Mouse (Mus musculus) limb, embryonic 13.5 days (tissue): ENCODE measurements around the gene Fbxo28. TPM values are rescaled to one million over a fixed set of nuclear protein-coding genes. Genes with fewer than 3 reads are reported as not detected.

Source experiments
- polyA plus RNA-seq: library from polyadenylated mRNA; unstranded; fragments of >200 nt; fragmentation: Nextera tagmentation; extraction: Ambion mirVana; gene quantifications from 2 replicates; pipeline ENCODE4 v1.2.1, GENCODE M21; 2015

Fbxo28 gene
- polyA plus RNA-seq, 1 experiment from 2014 or later: 19.6 TPM

Other genes with a start within 250 kb of the Fbxo28 start
- gene Srp9, start 216.9 kb downstream of the Fbxo28 start, polyA plus RNA-seq: 165 and 173 TPM in 2 replicates
- not detected in 2 replicates for gene Vmn1r1, start 177.1 kb downstream of the Fbxo28 start, polyA plus RNA-seq
- 111 TPM in 2 replicates for gene Degs1, start 58.8 kb downstream of the Fbxo28 start, polyA plus RNA-seq
- gene Trp53bp2, start 67.5 kb upstream of the Fbxo28 start, polyA plus RNA-seq: 25.0 and 25.1 TPM in 2 replicates
- gene Capn2, start 176.0 kb upstream of the Fbxo28 start, polyA plus RNA-seq: 138 and 148 TPM in 2 replicates
- not detected in 2 replicates for gene Capn8, start 223.4 kb upstream of the Fbxo28 start, polyA plus RNA-seq